Comparison of ENCODE assay signal across 14 mouse cellular contexts in the genomic region with DNA sequence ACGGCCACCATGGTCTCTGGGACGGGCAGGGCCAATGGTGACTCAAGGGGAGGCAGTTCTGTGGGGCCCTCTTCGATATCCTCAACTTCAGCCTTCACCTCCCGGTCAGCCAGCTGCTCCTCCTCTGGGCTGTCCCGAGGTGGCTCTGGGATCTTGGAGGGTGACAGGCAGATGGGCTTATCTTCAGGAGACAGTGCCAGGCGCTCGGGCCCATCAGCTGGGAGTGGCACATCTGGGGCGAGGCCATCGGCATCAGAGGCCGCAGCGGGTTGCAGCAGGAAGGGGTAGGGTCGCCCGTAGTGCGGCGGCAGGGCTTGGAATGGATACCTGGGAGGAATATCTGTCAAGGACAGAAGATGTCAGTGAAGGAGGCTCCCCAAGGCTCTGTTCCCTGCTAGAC. TPM values are rescaled to one million over a fixed set of nuclear protein-coding genes. Genes with fewer than 3 reads are reported as not detected.
DNase-seq lines count a peak whose midpoint lies in the region; ATAC-seq and TF ChIP-seq lines count a peak whose summit lies in the region.
"Had no signal": no experiment of that assay in that cellular context is flagged by ENCODE, and none has a peak within 500 bp of the region (broad histone marks: within the 10 kb centered on the region; RNA-seq: fewer than 3 reads in every experiment).

No protein-coding gene starts in this region.

- H3K9ac ChIP-seq in heart, embryonic 11.5 days (ENCODE audit: low read depth, low read length) = 0 out of 2 replicates have a peak overlapping the region, but pooled peaks have one; percentile 49
- no peak overlapping the region for H3K9ac ChIP-seq in liver, embryonic 16.5 days (ENCODE audit: low read depth, low read length)
- H3K9ac ChIP-seq: hindbrain, embryonic 14.5 days; intestine, embryonic 15.5 days; neural tube, embryonic 12.5 days had no signal

- no peak for TF ChIP-seq CTCF in bone marrow, adult 2 months (IDR thresholded peaks at IDR 0.05; ENCODE audit: control insufficient read depth, insufficient read depth, low read length)

- H3K27me3 ChIP-seq in heart, embryonic 11.5 days (ENCODE audit: control insufficient read depth, insufficient read depth, low read length) = no peaks in the 10 kb centered on the region
- H3K27me3 ChIP-seq in liver, embryonic 16.5 days (ENCODE audit: control insufficient read depth, insufficient read depth, low read depth, low read length) = no peaks in the 10 kb centered on the region
- H3K27me3 ChIP-seq: intestine, embryonic 15.5 days; neural tube, embryonic 12.5 days; Patski had no signal

- peaks cover 41% of the 10 kb centered on the region for H3K4me1 ChIP-seq in heart, embryonic 11.5 days (ENCODE audit: control insufficient read depth, insufficient read depth, low read length)
- no peaks in the 10 kb centered on the region; the same call in 1 of the 2 replicates for H3K4me1 ChIP-seq in bone marrow, adult 2 months (ENCODE audit: control insufficient read depth, insufficient read depth, low read length)
- peaks cover 12% of the 10 kb centered on the region for H3K4me1 ChIP-seq in liver, embryonic 16.5 days (ENCODE audit: control insufficient read depth, low read depth, low read length)

- no peak overlapping the region for H3K4me3 ChIP-seq in heart, embryonic 11.5 days (ENCODE audit: low read depth, low read length)
- no peak overlapping the region for H3K4me3 ChIP-seq in bone marrow, adult 2 months (replicated peaks; ENCODE audit: control insufficient read depth, low read depth, low read length)
- H3K4me3 ChIP-seq in liver, embryonic 16.5 days (ENCODE audit: low read depth, low read length) = no peak overlapping the region; the same call in 1 of the 2 replicates
- H3K4me3 ChIP-seq: intestine, embryonic 15.5 days; neural tube, embryonic 12.5 days had no signal

- H3K9me3 ChIP-seq in heart, embryonic 11.5 days (replicated peaks; ENCODE audit: control insufficient read depth, low read length) = no peaks in the 10 kb centered on the region
- H3K9me3 ChIP-seq in liver, embryonic 16.5 days (replicated peaks; ENCODE audit: control insufficient read depth, low read length) = no peaks in the 10 kb centered on the region
- H3K9me3 ChIP-seq: intestine, embryonic 15.5 days; neural tube, embryonic 12.5 days had no signal

- peak overlapping the region; percentile 37; the same call in 1 of the 2 replicates for H3K27ac ChIP-seq in heart, embryonic 11.5 days (ENCODE audit: low read depth, low read length)
- H3K27ac ChIP-seq in bone marrow, adult 2 months (ENCODE audit: control insufficient read depth, insufficient read depth, low read depth, low read length, poor library complexity) = 0 out of 2 replicates have a peak overlapping the region, but pooled peaks have one; percentile 30
- H3K27ac ChIP-seq in liver, embryonic 16.5 days (ENCODE audit: low read length) = no peak overlapping the region
- H3K27ac ChIP-seq: hindbrain, embryonic 14.5 days; intestine, embryonic 15.5 days; neural tube, embryonic 12.5 days had no signal

- no peak for TF ChIP-seq POLR2A in bone marrow, adult 2 months (IDR thresholded peaks at IDR 0.05; ENCODE audit: borderline replicate concordance, control insufficient read depth, low read depth, low read length)

- H3K4me2 ChIP-seq in heart, embryonic 11.5 days = no peak overlapping the region
- peak overlapping the region; percentile 26; the same call in 1 of the 2 replicates for H3K4me2 ChIP-seq in liver, embryonic 16.5 days (ENCODE audit: low read depth, low read length)
- H3K4me2 ChIP-seq: hindbrain, embryonic 14.5 days; intestine, embryonic 15.5 days; neural tube, embryonic 12.5 days had no signal

- intact Hi-C loops in heart, postnatal 10 days (cut with DNase I) = no loop called here
- intact Hi-C loops in left cerebral cortex, postnatal 36 days (cut with DNase I) = no loop called here

- no peak for ATAC-seq in heart, embryonic 11.5 days (replicated peaks; ENCODE audit: insufficient number of reproducible peaks, low FRiP score, low TSS enrichment)
- ATAC-seq in liver, embryonic 16.5 days (ENCODE audit: low read depth) = peak; percentile 88
- ATAC-seq: forebrain, embryonic 16.5 days; intestine, embryonic 15.5 days had no signal

- 72% methylated on average over 15 of the region's 15 CpGs for WGBS in heart, embryonic 11.5 days (ENCODE audit: insufficient replicate concordance)
- 76% methylated on average over 15 of the region's 15 CpGs for WGBS in bone marrow, adult 2 months
- 53% methylated on average over 15 of the region's 15 CpGs for WGBS in liver, embryonic 16.5 days (ENCODE audit: insufficient replicate concordance)

- DNase-seq in heart, postnatal 10 days = no peak
- DNase-seq in c-Kit-positive CD71-positive TER-119-positive erythroid progenitor cells, embryonic 14.5 days (ENCODE audit: low spot score) = peak; percentile 17
- no peak for DNase-seq in kidney, postnatal 36 days
- DNase-seq in left cerebral cortex, postnatal 36 days (ENCODE audit: low spot score in 2 of 2) = no peak
- DNase-seq: cerebellum, postnatal 14 days; lung, postnatal 14 days had no signal

- peaks cover 44% of the 10 kb centered on the region for H3K36me3 ChIP-seq in heart, embryonic 11.5 days (ENCODE audit: control insufficient read depth, insufficient read depth, low read length)
- peaks cover 2% of the 10 kb centered on the region for H3K36me3 ChIP-seq in liver, embryonic 16.5 days (ENCODE audit: control insufficient read depth, insufficient read depth)

RNA-seq across cellular contexts. Expression of gene Tnrc18, which starts 45.5 kb away (rescaled TPM):
- polyA plus RNA-seq in heart, embryonic 11.5 days (2014; fragmentation: Nextera tagmentation; extraction: Ambion mirVana) = 23.5 and 24.4 TPM in 2 replicates
- total RNA-seq in heart, postnatal 10 days (2021) = 10 to 100 TPM; 80.1 to 91.3 TPM
- 24.3 and 57.5 TPM in 2 replicates for polyA plus RNA-seq in bone marrow, adult 2 months (2011; ENCODE audit: insufficient read depth, insufficient read length, low replicate concordance, missing spikeins)
- 2.6 and 3.4 TPM in 2 replicates for polyA plus RNA-seq in liver, embryonic 16.5 days (2015; fragmentation: Nextera tagmentation; extraction: Ambion mirVana)
- 100 to 1,000 TPM; 117 to 147 TPM for total RNA-seq in left cerebral cortex, postnatal 36 days (2021)
